Mouse (Mus musculus) MEL-GATA-1-ER (cell line): ENCODE measurements around the gene Pcbp3.
"Not testable (repeated sequence)": the region's sequence is repeated elsewhere in the genome, so short reads cannot be mapped to it uniquely, and the experiment has no call there.

ENCODE experiments used
- DNase-seq: peaks from one replicate; pipeline ENCODE4 v3.0.0-alpha.2; 2012; ENCODE audit warnings: low read depth; ENCODE audit errors: extremely low read depth

Gene Pcbp3

DNA sequence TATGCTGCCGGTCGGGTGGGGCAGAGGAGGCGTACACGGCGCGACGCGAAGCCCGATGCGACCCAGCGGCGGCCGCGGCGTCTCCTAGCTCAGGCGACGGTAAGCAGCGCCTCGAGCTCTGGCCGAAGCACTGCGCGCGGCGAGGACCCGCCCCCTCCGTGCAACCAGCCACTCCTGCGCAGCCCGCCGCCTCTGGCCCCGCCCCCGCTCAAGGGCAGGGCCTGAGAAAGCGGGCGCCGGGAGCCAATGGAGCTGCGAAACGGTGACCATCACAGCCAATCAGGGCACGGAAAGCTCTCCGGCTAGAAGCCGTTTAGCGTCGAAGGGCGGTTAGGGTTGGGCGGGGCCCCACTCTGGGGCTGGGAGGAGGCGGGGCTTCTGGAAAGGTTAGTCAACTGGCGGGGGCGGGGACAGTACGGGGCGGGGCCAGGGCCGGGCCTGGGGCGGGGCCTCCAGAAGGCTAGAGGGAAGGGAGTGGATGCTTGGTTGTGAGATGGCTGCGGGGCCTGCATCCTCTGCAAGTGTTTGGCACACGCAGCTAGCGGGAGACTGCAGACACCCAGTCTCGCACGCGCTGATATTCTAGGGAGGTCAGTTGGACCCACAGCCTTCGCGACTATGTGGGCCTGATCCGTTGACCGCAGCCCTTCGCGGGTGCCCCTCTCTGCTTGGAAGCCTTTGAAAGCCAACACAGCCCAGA, at the start of gene Pcbp3:
Pcbp3 (minus strand) TSS at position 98 of the 700 bp plus-strand sequence.
- no peak for DNase-seq

DNA sequence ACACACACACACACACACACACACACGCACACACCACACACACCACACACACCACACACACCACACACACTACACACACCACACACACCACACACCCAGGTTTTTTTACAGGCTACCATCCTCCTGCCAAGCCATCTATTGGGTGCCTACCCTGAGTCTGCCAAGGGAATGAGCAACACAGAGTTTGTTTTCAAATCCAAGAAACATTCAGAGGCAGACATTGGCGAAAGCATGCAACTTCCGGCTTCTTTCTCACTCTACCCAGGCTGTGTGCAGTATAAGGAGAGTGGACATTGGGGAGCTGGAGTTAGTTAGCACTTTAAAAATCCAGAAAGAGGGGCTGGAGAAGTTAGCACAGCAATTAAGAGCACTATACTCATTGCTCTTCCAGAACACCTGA, 47.0 kb upstream of the Pcbp3 start:
- DNase-seq: no peak

- no peak for DNase-seq
Measured at GRCm38 (mm10) chr10:77008109-77008561, 46.4 kb upstream of the Pcbp3 start.

DNA sequence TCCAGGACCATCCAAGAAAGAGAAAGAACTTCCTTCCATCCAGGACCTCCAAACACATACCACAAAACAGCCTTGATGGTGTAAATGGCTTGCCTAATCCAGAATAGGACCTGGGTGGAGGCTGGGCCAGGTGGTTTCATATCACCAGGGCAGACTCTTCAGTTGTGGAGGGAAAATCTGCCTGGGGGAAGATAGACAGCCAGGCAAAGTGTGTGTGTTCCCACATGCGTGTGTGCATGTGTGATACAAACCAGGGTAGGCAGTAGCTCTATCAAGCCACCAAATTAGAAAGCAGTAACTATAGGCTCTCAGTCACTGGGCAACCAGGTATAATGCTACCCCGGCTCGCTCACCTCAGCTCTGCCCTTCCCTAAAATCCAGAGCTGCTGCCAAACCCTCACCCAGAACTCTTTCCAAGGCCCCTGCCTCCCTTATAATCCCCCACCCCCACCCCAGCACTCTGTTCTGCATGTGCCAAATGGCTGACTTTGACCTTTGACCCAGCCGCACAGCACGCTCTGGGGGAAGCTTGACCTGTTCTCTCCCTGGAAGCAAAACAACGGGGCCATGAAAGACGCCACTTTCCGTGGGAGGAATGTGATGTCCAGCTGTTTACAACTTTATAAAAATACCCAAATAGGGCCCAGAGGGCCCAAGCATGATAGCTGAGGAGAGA, 45.9 kb upstream of the Pcbp3 start:
- DNase-seq: no peak

DNA sequence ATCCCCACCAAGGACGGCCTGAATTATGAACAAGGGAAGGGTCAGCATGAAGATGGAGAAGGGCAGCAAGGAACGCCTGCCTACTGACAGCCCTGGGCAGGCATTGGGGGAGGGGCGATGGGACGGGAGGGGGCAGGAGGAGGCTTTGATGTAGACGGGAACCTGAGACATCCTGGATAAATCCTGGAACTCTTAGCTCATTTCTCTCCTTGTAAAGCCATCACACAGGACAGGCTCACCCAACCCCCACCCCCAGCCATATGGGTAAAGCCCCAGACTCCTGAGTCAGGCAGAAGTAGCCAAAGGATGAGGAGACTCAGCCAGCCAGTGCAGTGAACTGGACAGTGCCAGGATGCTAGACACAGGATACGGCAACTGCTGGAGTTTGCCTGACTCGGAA, 43.2 kb upstream of the Pcbp3 start:
- DNase-seq: no peak

- no peak for DNase-seq
Measured at GRCm38 (mm10) chr10:76997759-76998513, 36.2 kb upstream of the Pcbp3 start.

DNA sequence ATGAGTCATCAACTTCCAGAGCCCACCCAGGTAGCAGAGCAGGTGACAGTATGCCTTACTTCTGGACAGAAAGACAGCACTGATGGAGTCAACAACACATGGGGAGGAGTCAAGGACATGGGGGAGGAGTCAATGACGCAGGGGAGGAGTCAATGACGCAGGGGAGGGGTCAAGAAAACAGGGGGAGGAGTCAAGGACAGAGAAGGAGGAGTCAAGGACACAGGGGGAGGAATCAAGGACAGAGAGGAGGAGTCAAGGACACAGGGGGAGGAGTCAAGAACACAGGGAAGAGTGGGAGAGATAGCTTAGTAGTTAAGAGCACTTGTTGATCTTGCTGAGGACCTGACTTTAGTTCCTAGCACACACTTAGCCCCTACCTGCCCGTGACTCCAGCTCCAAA, 30.8 kb upstream of the Pcbp3 start:
- no peak for DNase-seq

DNA sequence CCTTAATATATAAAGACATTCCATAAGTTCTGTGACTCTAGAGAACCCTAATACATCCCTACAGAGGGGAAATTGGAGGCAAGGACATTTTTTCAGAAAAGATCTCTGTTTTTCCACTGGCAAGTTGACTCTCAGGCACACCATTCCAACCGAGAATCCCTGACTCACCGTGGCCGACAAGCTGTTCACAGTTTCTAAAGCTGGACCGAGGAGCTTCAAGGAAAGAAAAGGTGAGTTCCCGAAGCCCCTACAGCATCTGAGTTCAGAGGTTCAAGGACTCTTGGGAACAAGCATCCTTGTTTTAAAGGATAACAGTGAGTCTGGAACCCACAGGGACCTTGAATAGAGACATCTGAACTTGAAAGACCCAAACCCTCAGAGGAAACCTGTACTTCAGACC, 26.9 kb upstream of the Pcbp3 start:
- no peak for DNase-seq

- DNase-seq: peak; percentile 12
Measured at GRCm38 (mm10) chr10:76978042-76978441, 16.4 kb upstream of the Pcbp3 start.

DNA sequence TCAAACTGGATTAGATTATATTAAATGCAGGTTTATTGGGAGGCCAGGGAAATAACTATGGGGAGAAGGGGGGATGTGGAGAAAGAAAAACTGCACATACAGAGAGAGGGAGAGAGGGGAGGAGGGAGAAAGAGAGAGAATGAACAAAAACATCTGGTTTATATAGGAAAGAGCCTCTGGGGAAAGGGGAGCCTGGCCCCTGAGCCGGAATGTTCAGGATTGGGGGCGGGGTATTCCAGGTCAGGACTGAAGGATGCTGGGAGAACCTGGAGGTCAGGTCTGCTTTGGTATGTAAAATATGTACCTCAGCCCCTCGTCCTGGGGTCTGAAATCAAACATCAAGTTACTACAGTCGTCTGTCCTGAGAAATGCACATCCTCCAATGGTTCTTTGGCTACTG, 15.0 kb upstream of the Pcbp3 start:
- DNase-seq: no peak

DNA sequence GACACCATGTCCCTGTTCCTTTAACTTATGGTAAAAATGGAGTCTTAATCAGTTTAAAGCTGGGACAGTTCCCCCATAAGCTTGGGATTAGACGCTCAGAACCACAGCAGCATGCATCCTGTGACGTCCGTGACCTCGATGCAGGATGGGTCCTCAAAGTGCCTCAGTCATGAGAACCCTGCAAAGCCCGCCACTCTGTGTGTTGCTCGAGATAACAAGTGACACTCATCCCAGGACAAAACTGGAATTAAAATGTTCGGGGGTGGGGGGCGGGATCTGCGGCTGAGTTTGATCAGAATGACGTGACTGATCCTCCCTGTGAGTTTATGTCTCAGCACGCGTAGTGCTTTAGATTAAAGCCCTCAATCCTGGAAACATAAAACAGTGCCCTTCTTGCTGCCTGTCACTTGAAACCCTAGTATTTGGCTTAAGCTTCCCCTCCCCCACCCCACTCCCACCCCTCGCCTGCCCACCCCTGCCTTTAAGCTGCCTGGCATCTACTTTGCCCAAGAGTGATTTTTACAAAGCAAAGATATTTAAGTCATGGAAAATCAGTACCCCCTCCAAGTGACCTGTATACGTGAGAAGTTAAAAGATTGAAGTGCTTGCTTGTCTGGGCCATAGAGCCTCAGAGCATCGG, 12.2 kb upstream of the Pcbp3 start:
- no peak for DNase-seq

DNA sequence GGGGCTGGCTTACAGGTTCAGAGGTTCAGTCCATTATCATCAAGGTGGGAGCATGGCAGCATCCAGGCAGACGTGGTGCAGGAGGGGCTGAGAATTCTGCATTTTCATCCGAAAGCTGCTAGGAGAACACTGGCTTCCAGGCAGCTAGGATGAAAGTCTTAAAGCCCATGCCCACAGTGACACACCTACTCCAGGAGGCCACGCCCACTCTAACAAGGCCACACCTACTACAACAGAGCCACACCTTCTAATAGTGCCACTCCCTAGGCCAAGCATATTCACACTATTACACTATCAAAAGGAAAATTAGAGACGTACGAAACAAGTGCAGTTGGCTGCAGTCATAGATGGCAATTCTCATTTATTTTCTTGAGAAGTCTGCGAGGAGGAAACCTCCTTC, 10.6 kb upstream of the Pcbp3 start:
- DNase-seq: not testable (repeated sequence)

DNA sequence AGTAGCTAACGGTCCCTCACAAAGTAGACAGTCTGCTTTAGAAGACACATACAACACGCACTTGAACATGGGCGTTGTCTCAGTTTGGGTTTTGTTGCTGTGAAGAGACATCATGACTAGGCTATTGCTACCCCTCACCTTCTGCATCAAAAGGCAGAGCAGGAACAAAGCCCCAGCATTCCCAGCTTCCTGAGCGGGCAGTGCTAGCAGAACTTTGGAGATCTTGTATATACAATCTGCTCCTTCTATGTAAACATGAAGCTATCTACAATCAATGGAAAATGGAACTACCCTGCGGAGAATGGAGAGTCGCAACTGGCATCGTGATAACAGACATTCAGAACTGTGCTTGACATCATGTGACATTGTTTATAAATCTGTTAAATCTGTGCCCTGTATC, 9.3 kb upstream of the Pcbp3 start:
- no peak for DNase-seq

GRCm38 (mm10) chr10:76964436-76964835, 2.7 kb upstream of the Pcbp3 start:
- no peak for DNase-seq

- no peak for DNase-seq
Measured at GRCm38 (mm10) chr10:76963997-76964396, 2.3 kb upstream of the Pcbp3 start.

GRCm38 (mm10) chr10:76961156-76961555, 531 bp downstream of the Pcbp3 start:
- DNase-seq: no peak

- DNase-seq: no peak
Measured at GRCm38 (mm10) chr10:76958201-76958600, 3.5 kb downstream of the Pcbp3 start.

GRCm38 (mm10) chr10:76956200-76956599, 5.5 kb downstream of the Pcbp3 start:
- DNase-seq: no peak

- no peak for DNase-seq
Measured at GRCm38 (mm10) chr10:76941038-76941437, 20.6 kb downstream of the Pcbp3 start.

DNA sequence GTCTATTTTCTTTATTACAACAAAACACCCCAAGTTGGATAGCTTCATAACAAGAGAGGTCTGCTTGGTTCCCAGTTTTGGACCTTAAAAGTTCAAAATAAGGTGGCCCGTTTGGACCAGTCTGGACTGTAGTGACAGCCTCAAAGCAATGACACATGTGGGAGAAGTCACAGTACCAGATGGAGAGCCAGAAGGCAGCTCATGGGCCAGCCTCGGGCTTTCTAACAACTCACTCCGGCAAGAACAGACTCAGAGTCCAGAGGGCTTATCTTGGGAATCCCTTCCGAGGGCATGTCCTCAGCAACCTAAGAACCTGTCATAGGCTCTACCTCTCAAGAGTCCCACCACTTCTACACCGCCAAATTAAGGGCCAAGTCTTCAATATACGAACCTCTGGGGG, 24.9 kb downstream of the Pcbp3 start:
- DNase-seq: no peak

DNA sequence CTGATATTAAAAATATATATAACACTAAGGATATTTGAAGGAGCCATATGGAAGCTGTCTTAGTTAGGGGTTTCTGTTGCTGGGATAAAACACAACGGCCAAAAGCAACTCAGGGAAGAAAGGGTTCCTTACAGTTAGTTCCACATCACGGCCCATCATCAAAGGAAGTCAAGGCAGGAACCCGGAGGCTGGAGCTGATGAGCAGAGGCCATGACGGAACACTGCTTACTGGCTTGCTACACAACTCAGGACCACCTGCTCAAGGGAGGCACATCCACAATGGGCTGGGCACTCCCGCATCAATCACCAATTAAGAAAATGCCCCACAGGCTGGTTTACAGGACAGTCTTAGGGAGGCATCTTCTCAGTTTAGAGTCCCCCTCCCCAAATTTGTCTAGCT, 26.9 kb downstream of the Pcbp3 start:
- DNase-seq: no peak

- no peak for DNase-seq
Measured at GRCm38 (mm10) chr10:76931794-76932193, 29.9 kb downstream of the Pcbp3 start.
